Mouse (Mus musculus) urinary bladder, postnatal 14 days (tissue): Measurements from ENCODE around the gene Fam131c.

Experiments
- DNase-seq: peaks from one replicate; pipeline ENCODE4 v3.0.0; 2021; ENCODE audit warnings: low spot score

Gene Fam131c

DNA sequence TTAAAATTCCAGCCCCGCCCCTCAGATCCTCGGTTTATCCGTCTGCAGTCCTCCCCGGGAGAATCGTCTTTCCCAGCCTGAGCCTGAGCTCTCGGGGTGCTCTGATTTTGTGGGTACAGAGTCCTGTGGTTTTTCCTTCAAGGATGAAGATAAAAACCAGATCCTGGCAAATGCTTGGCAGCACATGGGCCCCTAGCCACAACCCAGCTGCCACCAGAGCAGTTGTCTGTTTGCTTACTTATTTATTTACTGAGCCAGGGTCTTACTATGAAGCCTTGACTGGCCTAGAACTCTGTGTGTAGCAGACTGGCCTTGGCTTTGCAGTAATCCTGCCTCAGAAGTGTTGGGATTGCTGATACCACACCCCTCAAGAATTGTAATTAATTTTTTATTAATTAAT, 8.8 kb upstream of the Fam131c start:
- DNase-seq = no peak

DNA sequence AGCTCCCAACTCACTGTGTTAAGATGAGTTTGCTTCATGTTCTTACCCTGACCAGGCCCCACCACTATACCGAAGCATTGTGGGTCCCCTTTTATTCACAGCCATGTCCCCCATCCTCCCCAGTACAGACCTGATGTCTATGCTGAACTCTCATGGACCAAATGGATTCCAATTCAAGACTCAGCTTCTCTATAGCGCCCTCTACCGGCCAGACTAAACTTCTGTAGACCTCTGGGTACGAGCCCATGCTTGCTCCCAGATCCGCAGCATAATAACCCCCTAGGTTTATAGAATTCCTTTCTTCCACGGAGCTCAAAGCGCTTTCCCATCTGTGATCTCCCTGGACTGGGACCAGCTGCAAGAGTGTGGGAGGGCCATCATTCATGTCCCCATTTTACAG, 7.2 kb upstream of the Fam131c start:
- DNase-seq = no peak

GRCm38 (mm10) chr4:141362937-141363548, 5.0 kb upstream of the Fam131c start:
- DNase-seq = peak; percentile 83

GRCm38 (mm10) chr4:141365126-141365525, 2.9 kb upstream of the Fam131c start:
- DNase-seq = no peak

GRCm38 (mm10) chr4:141365876-141366275, 2.1 kb upstream of the Fam131c start:
- no peak for DNase-seq

GRCm38 (mm10) chr4:141372426-141372825, 4.4 kb downstream of the Fam131c start:
- DNase-seq = no peak

GRCm38 (mm10) chr4:141379674-141380073, 11.7 kb downstream of the Fam131c start:
- no peak for DNase-seq

DNA sequence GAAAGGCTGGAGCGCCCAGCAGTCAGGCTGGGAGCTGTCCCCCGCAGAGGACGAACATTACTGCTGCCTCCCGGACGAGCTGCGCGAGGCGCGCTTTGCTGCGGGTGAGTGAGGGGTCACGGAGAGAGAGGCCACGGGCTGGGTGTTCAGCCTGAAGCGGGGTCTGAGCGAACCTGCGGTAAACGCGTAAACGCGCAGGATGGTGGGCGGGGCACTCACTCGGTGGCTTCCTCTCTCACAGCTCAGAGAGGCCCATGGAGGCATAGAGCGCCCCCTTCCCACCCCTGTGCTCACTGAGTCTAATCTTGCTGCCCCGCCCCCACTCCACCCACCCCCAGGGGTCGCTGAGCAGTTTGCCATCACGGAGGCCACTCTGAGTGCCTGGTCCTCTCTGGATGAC, 14.4 kb downstream of the Fam131c start:
- DNase-seq = no peak

DNA sequence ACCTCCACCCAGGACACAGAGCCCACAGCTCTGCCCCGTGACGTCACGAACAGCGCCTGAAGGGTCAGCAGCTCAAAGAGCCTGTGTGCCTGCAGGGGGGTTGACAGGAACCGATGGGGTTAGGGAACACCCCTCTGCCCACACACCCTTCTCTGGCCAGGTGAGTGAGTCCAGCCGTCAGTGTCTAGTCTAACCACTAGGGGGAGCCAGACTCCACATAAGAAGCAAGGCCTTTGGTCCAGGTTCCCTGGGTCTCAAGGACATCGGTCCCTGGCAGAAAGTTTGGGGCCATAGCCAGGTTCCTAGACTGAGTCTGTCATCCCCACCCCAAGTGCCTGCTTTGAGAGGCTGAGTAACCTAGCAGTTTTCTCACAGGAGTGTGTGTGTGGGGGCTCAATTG, 17.3 kb downstream of the Fam131c start:
- peak; percentile 44 for DNase-seq

GRCm38 (mm10) chr4:141386150-141386549, 18.1 kb downstream of the Fam131c start:
- no peak for DNase-seq

GRCm38 (mm10) chr4:141387093-141387784, 19.2 kb downstream of the Fam131c start:
- peak; percentile 84 for DNase-seq

DNA sequence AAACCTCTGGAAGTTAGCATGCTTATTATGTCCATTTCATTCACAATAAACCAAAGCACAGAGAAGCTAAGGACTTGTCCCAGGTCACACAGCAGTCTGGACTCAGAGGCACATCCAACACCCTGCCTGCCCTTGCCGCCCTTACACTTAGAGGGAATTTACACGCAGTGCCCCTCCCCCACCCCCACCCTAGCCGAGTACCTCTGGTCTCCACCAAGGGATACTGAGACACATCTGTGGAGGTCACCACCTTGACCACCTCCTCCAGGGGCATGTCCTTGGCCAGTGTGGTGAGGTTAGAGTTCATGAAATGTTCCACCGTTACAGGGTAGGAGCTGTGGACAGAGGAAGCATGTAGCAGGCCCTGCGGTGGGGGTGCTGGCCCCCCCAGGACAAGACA, 19.9 kb downstream of the Fam131c start:
- no peak for DNase-seq

- no peak for DNase-seq
Measured at GRCm38 (mm10) chr4:141389366-141390150, 21.5 kb downstream of the Fam131c start.

DNA sequence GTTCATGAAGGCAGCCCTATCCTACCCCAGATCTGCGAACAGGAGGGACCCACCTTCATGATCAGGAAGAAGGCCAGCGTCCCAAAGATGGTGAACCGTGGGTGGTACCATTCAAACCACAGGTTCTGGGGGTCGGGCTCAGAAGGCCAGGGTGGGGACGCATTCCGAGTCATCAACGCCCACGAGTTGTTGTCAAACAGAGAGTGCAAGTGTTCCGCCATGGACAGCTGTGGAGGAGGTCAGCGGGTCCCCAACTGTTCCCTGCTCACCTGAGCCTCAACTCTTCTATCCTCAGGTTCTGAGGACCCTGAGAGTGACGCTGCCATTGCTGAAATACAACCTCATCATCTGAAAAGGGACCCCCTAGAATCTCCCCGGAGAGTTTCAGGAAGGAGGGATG, 23.3 kb downstream of the Fam131c start:
- no peak for DNase-seq

- DNase-seq = no peak
Measured at GRCm38 (mm10) chr4:141394751-141395150, 26.7 kb downstream of the Fam131c start.

- DNase-seq = no peak
Measured at GRCm38 (mm10) chr4:141397861-141398260, 29.8 kb downstream of the Fam131c start.

- no peak for DNase-seq
Measured at GRCm38 (mm10) chr4:141398545-141398944, 30.5 kb downstream of the Fam131c start, which contains the start of gene Clcnka. Gene Clcnka, minus strand, starts transcription at chr4:141398724.

DNA sequence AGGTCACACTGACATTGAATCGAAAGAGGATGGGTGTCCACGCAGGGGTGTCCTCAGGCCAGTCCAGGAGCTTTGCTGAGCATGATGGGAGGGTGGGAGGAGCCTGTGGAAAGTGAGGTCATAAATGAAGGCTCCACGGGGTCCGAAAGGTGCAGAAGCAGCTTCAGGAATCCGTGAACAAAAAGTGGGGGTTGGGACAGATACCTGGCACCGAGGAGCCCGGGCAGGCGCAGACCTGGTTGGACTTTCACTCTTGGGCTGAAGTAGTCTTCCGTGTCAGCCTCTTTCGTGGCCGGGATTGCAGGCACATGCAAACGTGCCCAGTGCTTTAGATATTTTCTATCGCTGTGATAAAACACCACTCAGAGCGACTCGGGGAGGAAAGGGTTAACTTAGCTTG, 32.2 kb downstream of the Fam131c start:
- DNase-seq = no peak

DNA sequence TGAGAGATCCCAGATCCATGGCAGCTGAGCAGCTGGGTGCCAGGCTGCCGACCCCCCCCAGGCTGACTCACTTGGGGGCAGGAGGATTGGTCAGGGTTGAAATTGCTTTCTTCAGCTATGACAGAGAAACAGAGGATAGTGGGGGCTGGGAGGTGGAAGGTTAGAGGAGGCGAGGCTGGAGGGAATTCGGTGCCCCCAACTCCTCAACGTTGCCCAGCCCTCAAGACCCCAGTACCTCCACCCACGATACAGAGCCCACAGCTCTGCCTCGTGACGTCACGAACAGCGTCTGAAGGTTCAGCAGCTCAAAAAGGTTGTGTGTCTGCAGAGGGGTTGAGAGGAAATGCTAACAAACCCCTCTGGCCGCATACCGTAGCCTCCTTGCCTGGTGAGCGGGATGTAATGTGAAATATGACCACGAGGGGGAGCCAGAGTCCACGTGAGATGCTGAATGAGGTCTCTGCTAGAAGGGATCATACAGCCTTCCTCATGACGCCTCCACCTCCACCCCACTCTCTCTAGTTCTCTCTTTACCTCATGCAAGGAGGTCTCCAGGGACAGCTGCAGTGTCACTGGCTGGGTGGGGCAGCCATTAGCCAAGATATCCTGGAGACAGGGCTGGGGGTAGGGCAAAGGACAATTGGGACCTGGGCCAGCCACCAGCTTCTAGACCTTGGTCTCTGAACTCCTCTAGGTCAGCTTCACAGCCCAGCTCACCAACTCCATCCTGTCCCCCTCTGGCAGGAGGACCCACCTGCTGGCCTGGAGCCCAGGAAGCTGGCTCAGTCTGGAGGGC, 36.7 kb downstream of the Fam131c start:
- DNase-seq = peak; percentile 88

GRCm38 (mm10) chr4:141405314-141405622, 37.2 kb downstream of the Fam131c start:
- no peak for DNase-seq

- peak; percentile 62 for DNase-seq
Measured at GRCm38 (mm10) chr4:141406516-141407299, 38.7 kb downstream of the Fam131c start.

DNA sequence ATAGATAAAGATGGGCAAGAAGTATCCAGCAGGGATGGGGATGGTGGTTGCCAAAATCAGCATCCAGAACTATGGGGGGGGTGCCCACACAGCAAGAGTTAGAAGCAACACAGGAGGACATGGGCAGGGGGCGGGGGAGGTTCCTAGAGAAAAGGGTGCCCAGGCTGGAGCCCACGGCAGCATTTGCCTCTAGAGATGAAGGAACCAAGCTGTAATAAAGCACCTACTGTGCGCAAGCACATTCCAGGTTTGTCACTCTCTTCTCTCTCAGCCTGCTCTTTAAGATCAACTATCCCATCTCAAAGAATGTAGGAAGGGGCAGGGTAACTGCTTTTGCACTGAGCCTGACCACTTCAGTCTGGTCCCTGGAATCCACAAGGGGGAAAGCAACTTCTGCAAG, 40.6 kb downstream of the Fam131c start:
- no peak for DNase-seq
